Mouse (Mus musculus) hindbrain, embryonic 10.5 days (tissue): ENCODE results near the gene Mrpl4. TPM values are rescaled to one million over a fixed set of nuclear protein-coding genes. Genes with fewer than 3 reads are reported as not detected.

Experiments used
- DNase-seq: peaks from one replicate; pipeline ENCODE4 v3.0.0-alpha.2; 2017; ENCODE audit warnings: low spot score
- H3K27ac ChIP-seq: fragments of 300-500 bp; sonication (generic); 2 replicates; pipeline ENCODE4 v1.5.1; 2016; ENCODE audit warnings: mild to moderate bottlenecking, moderate library complexity
- H3K27me3 ChIP-seq: fragments of 300-500 bp; sonication (generic); 2 replicates; pipeline ENCODE4 v1.6.1; 2016; ENCODE audit warnings: mild to moderate bottlenecking; ENCODE audit not compliant: poor library complexity, insufficient read depth, severe bottlenecking
- H3K36me3 ChIP-seq: fragments of 300-500 bp; sonication (generic); 2 replicates; pipeline ENCODE4 v1.6.1; 2016; ENCODE audit warnings: mild to moderate bottlenecking, moderate library complexity
- H3K4me1 ChIP-seq: fragments of 300-500 bp; sonication (generic); replicated peaks from 2 replicates; pipeline ENCODE4 v1.6.1; 2016; ENCODE audit warnings: mild to moderate bottlenecking
- H3K4me3 ChIP-seq: fragments of 300-500 bp; sonication (generic); 2 replicates; pipeline ENCODE4 v1.5.1; 2016; ENCODE audit warnings: mild to moderate bottlenecking, moderate library complexity
- H3K9me3 ChIP-seq: fragments of 300-500 bp; sonication (generic); 2 replicates; pipeline ENCODE4 v1.6.1; 2016; ENCODE audit warnings: mild to moderate bottlenecking, moderate library complexity
- WGBS: fragments of 180-500 bp; shearing (Covaris S2); methylation state at CpG from one replicate; pipeline ENCODE4 v1.1.7; 2016; 5-methylcytosine and 5-hydroxymethylcytosine counted together
- polyA plus RNA-seq: library from polyadenylated mRNA; unstranded; fragments of >200 nt; fragmentation: Nextera tagmentation; extraction: Ambion mirVana; gene quantifications from 2 replicates; pipeline ENCODE4 v1.2.1, GENCODE M21; 2016

The Mrpl4 gene
- polyA plus RNA-seq, 1 experiment from 2014 or later, result 150 TPM

- 50% methylated on average over 1 of the region's 1 CpGs for WGBS
- Histone ChIP-seq H3K27ac (no peak overlapping the region), H3K27me3 (peaks cover 55% of the 10 kb centered on the region), H3K4me3 (no peak overlapping the region), H3K4me1 (peaks cover 15% of the 10 kb centered on the region), H3K36me3 (peaks cover 19% of the 10 kb centered on the region), H3K9me3 (no peaks in the 10 kb centered on the region)
- DNase-seq, result no peak
Observed at GRCm38 (mm10) chr9:21012368-21012767, 9.8 kb downstream of the Mrpl4 start.

- peak overlapping the region; percentile 43 for H3K4me3 ChIP-seq
- peaks cover 15% of the 10 kb centered on the region for H3K4me1 ChIP-seq
- peak overlapping the region; percentile 40; the same call in 1 of the 2 replicates for H3K27ac ChIP-seq
- H3K9me3 ChIP-seq, result no peaks in the 10 kb centered on the region
- peaks cover 74% of the 10 kb centered on the region for H3K27me3 ChIP-seq
- WGBS, result 2% methylated on average over 29 of the region's 29 CpGs
- DNase-seq, result peak; percentile 28
- H3K36me3 ChIP-seq, result no peaks in the 10 kb centered on the region
Observed at GRCm38 (mm10) chr9:21014691-21015570, 12.4 kb downstream of the Mrpl4 start.

- H3K4me1 ChIP-seq, result peaks cover 15% of the 10 kb centered on the region
- H3K27ac ChIP-seq, result peak within 1 kb of the TSS; percentile 40; the same call in 1 of the 2 replicates
- peaks cover 77% of the 10 kb centered on the region for H3K27me3 ChIP-seq
- H3K4me3 ChIP-seq, result peak within 1 kb of the TSS; percentile 43
- no peaks in the 10 kb centered on the region for H3K36me3 ChIP-seq
- peak; percentile 25 for DNase-seq
- WGBS, result 1% methylated on average over 30 of the region's 30 CpGs
- no peaks in the 10 kb centered on the region for H3K9me3 ChIP-seq
Observed at GRCm38 (mm10) chr9:21015571-21016130, 13.1 kb downstream of the Mrpl4 start, which contains the start of gene Icam1. Gene Icam1 (plus strand): TSS chr9:21015985.

GRCm38 (mm10) chr9:21016331-21017176, 14.0 kb downstream of the Mrpl4 start:
- no peak overlapping the region for H3K27ac ChIP-seq

GRCm38 (mm10) chr9:21017177-21017575, 14.6 kb downstream of the Mrpl4 start:
- H3K27me3 ChIP-seq, result peaks cover 71% of the 10 kb centered on the region
- H3K9me3 ChIP-seq, result no peaks in the 10 kb centered on the region
- no peak overlapping the region for H3K4me3 ChIP-seq

More at GRCm38 (mm10) chr9:21016331-21017176, 14.0 kb downstream of the Mrpl4 start:
- H3K4me3 ChIP-seq, result peak overlapping the region; percentile 43
- H3K36me3 ChIP-seq, result no peaks in the 10 kb centered on the region
- H3K27me3 ChIP-seq, result peaks cover 77% of the 10 kb centered on the region
- H3K9me3 ChIP-seq, result no peaks in the 10 kb centered on the region
- WGBS, result 5% methylated on average over 17 of the region's 17 CpGs
- peaks cover 15% of the 10 kb centered on the region for H3K4me1 ChIP-seq
- DNase-seq, result peak; percentile 13

GRCm38 (mm10) chr9:21018600-21018999, 16.1 kb downstream of the Mrpl4 start:
- Histone ChIP-seq H3K4me1 (peaks cover 15% of the 10 kb centered on the region), H3K9me3 (no peaks in the 10 kb centered on the region), H3K27ac (no peak overlapping the region), H3K27me3 (peaks cover 60% of the 10 kb centered on the region), H3K36me3 (no peaks in the 10 kb centered on the region), H3K4me3 (no peak overlapping the region)
- WGBS, result 78% methylated on average over 2 of the region's 2 CpGs
- DNase-seq, result no peak

More at GRCm38 (mm10) chr9:21017177-21017575, 14.6 kb downstream of the Mrpl4 start:
- Histone ChIP-seq H3K4me1 (peaks cover 15% of the 10 kb centered on the region), H3K36me3 (no peaks in the 10 kb centered on the region), H3K27ac (no peak overlapping the region)
- WGBS, result 42% methylated on average over 4 of the region's 4 CpGs
- no peak for DNase-seq

GRCm38 (mm10) chr9:21021363-21021762, 18.8 kb downstream of the Mrpl4 start:
- DNase-seq, result no peak
- H3K27ac ChIP-seq, result no peak overlapping the region
- peaks cover under 1% of the 10 kb centered on the region; the same call in 1 of the 2 replicates for H3K4me1 ChIP-seq
- H3K27me3 ChIP-seq, result peaks cover 46% of the 10 kb centered on the region
- no peaks in the 10 kb centered on the region for H3K36me3 ChIP-seq
- H3K4me3 ChIP-seq, result no peak overlapping the region
- no peaks in the 10 kb centered on the region for H3K9me3 ChIP-seq
- WGBS, result 71% methylated on average over 3 of the region's 3 CpGs

GRCm38 (mm10) chr9:21022288-21022687, 19.8 kb downstream of the Mrpl4 start:
- DNase-seq, result no peak
- 61% methylated on average over 6 of the region's 6 CpGs for WGBS
- peaks cover 46% of the 10 kb centered on the region for H3K27me3 ChIP-seq

GRCm38 (mm10) chr9:21022726-21023125, 20.2 kb downstream of the Mrpl4 start:
- H3K36me3 ChIP-seq, result no peaks in the 10 kb centered on the region
- H3K27me3 ChIP-seq, result peaks cover 46% of the 10 kb centered on the region
- no peaks in the 10 kb centered on the region for H3K9me3 ChIP-seq
- H3K27ac ChIP-seq, result no peak overlapping the region
- WGBS, result 84% methylated on average over 1 of the region's 1 CpGs
- no peak overlapping the region for H3K4me3 ChIP-seq
- H3K4me1 ChIP-seq, result 0 out of 2 replicates have a peak, but pooled peaks cover 5% of the 10 kb centered on the region
- no peak for DNase-seq

More at GRCm38 (mm10) chr9:21022288-21022687, 19.8 kb downstream of the Mrpl4 start:
- Histone ChIP-seq H3K9me3 (no peaks in the 10 kb centered on the region), H3K36me3 (no peaks in the 10 kb centered on the region), H3K27ac (no peak overlapping the region), H3K4me3 (no peak overlapping the region), H3K4me1 (0 out of 2 replicates have a peak, but pooled peaks cover 4% of the 10 kb centered on the region)

- no peak overlapping the region for H3K4me3 ChIP-seq
- no peaks in the 10 kb centered on the region for H3K9me3 ChIP-seq
- 72% methylated on average over 19 of the region's 19 CpGs for WGBS
- H3K36me3 ChIP-seq, result no peaks in the 10 kb centered on the region
- H3K27ac ChIP-seq, result no peak overlapping the region
- H3K4me1 ChIP-seq, result peaks cover 22% of the 10 kb centered on the region
- no peak for DNase-seq
- peaks cover 55% of the 10 kb centered on the region for H3K27me3 ChIP-seq
Observed at GRCm38 (mm10) chr9:21025258-21025810, 22.8 kb downstream of the Mrpl4 start.

GRCm38 (mm10) chr9:21026849-21027248, 24.3 kb downstream of the Mrpl4 start:
- Histone ChIP-seq H3K9me3 (no peaks in the 10 kb centered on the region), H3K4me1 (peaks cover 37% of the 10 kb centered on the region), H3K27me3 (peaks cover 69% of the 10 kb centered on the region), H3K27ac (peak overlapping the region; percentile 36; the same call in 1 of the 2 replicates), H3K36me3 (no peaks in the 10 kb centered on the region), H3K4me3 (no peak overlapping the region)
- no peak for DNase-seq
- 80% methylated on average over 12 of the region's 12 CpGs for WGBS

- H3K4me1 ChIP-seq, result peaks cover 47% of the 10 kb centered on the region
- no peaks in the 10 kb centered on the region for H3K36me3 ChIP-seq
- H3K4me3 ChIP-seq, result no peak overlapping the region
- peaks cover 79% of the 10 kb centered on the region for H3K27me3 ChIP-seq
- no peak overlapping the region for H3K27ac ChIP-seq
- WGBS, result 56% methylated on average over 8 of the region's 8 CpGs
- H3K9me3 ChIP-seq, result no peaks in the 10 kb centered on the region
- no peak for DNase-seq
Observed at GRCm38 (mm10) chr9:21027774-21028290, 25.3 kb downstream of the Mrpl4 start.
